Mouse (Mus musculus): ENCODE measurements around the gene Grsf1.

Grsf1 gene

GRCm38 (mm10) chr5:88630883-88631282 lies 45.1 kb downstream of the Grsf1 start:
- no peak for DNase-seq (ENCODE audit: low read depth, low spot score)

- DNase-seq (ENCODE audit: low read depth, low spot score), result no peak
Observed at GRCm38 (mm10) chr5:88629987-88630386, 46.0 kb downstream of the Grsf1 start.

- no peak for DNase-seq (ENCODE audit: low read depth, low spot score)
Observed at GRCm38 (mm10) chr5:88629125-88629524, 46.8 kb downstream of the Grsf1 start.

GRCm38 (mm10) chr5:88627545-88627944 lies 48.4 kb downstream of the Grsf1 start:
- no peak for DNase-seq (ENCODE audit: low read depth, low spot score)

- DNase-seq (ENCODE audit: low read depth, low spot score), result no peak
Observed at GRCm38 (mm10) chr5:88616988-88617387, 59.0 kb downstream of the Grsf1 start.

GRCm38 (mm10) chr5:88614129-88614528 lies 61.8 kb downstream of the Grsf1 start:
- DNase-seq (ENCODE audit: low read depth, low spot score), result no peak
